Mouse (Mus musculus): Measurements from ENCODE around the gene Fscn2.

Fscn2 gene

DNA sequence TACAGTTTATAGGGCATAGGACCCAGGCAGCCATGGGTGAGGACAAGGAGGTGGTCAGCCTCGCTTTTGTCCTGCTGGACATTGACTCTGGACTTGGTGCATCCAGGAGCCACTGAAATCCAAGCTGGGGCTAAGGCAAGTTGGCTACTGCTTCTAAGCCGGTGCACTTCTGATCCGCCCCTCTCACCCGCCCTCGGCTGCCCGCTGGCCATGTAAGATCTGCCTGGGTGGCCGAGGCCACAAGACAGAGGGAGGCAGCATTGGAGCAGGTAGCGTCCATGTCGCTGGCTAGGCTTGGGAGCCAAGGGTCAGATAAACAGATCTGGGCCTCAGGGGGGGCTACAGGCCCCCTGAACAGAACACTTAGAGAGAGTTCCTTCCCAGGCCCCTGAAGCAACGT lies at the start of gene Fscn2:
TSS of gene Fscn2 (plus strand) at position 240 of the 400 bp plus-strand sequence.
- DNase-seq (ENCODE audit: low read depth, low spot score), result no peak

- DNase-seq (ENCODE audit: low read depth, low spot score), result no peak
These were observed 49.8 kb upstream of the Fscn2 start for GRCm38 (mm10) chr11:120311561-120311960.

DNA sequence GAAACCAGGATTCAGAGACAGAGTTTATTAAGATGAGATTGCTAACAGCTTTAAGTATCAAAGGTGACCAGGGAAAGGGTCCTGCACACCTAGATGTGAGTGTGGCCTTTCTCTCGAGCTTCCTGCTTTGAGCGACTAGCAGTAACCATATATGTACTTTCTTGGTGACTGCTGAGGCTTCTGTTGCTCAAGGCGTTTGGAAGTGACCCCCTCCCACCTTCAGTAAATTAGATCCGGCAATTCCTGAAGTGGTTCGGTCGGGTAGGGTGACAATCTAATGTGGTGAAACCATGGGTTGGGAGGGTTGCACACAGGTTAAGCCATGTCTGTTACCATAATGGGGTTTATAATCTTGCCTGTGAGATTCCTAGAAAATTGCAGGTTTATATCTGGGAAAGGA lies 49.3 kb upstream of the Fscn2 start:
- no peak for DNase-seq (ENCODE audit: low read depth, low spot score)

GRCm38 (mm10) chr11:120313906-120314685 lies 47.2 kb upstream of the Fscn2 start:
- no peak for DNase-seq (ENCODE audit: low read depth, low spot score)

- no peak for DNase-seq (ENCODE audit: low read depth, low spot score)
These were observed 46.5 kb upstream of the Fscn2 start for GRCm38 (mm10) chr11:120314721-120315415.

DNA sequence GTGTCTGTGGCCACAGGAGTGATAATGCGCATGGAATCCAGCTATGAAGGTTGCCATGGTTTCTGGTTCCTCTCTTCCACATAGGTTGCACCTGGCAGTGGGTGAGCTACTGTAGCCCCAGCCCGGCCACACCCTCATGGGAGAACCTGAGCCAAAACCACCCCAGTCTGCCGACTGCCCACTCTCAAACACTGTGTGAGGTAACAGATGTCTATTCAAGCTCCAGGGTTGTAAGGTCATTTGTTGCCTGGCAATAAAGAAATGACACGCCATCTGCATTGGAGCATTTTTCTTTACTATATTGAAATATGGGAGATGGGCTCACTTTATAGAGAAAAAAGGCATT lies 45.9 kb upstream of the Fscn2 start:
- no peak for DNase-seq (ENCODE audit: low read depth, low spot score)

GRCm38 (mm10) chr11:120315832-120316689 lies 45.3 kb upstream of the Fscn2 start:
- peak; percentile 95 for DNase-seq (ENCODE audit: low read depth, low spot score)

DNA sequence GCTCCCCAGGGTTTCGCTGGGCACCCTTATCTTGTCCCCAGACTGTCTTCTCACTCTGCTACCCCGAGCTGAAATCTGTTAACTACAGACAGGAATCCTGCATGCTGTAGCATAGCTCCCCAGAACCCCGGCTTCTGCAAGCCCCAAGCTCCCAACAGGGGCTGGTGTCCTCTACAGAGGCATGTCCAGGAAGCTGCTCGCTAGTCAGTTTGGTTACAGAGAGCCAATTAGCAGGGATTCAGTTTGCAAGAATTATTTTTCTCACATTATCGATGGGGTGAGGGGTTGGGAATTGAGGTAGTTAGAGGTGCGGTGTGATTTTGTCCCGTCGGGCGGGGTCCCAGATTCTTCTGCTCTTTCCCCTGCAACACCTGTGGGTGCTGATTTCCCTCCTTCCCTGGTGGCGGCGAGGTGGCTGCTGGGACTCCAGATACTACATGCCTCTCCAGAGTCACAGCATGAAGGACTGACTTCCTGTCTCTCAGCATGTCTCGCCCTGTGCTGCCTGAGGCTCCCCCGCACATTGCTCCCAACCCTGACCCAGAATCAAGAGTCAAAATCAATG lies 44.6 kb upstream of the Fscn2 start:
- no peak for DNase-seq (ENCODE audit: low read depth, low spot score)

DNA sequence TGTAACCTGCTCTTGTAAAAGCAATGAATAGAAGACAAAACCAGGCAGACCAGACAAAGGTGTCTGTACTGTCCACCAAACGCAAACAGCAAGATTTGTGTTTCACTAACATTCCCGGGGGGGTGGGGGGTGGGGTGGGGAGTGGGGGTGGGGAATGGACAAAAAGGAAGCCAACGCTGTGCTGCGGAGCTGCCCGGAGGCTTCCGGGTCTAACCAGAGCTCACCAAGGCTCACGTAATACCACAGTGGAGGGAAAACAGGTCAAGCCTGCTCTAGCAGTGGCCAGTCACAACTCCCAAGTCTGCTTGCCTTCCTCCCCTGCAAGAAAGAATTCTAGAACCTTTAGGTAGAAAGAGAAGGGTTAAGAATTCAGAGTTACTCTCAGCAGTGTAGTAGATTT lies 43.9 kb upstream of the Fscn2 start:
- no peak for DNase-seq (ENCODE audit: low read depth, low spot score)

DNA sequence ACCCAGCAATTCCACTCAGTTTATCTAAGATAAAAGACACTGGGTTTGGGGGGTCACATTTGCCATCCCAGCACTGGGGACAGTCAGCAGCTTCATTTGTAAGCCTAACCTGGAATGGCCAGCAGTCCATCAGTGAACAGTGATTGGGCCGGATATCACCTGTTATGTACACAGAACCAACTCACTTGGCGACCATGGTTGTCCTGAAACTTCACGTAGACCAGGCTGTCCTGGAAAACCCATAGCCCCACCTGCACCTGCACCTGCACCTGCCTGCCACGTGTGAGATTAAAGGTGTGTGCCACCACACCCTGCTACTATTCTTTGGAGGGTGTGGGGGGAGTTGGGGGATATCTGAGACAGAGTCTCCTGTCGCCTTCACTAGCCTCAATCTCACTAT lies 42.0 kb upstream of the Fscn2 start:
- no peak for DNase-seq (ENCODE audit: low read depth, low spot score)

DNA sequence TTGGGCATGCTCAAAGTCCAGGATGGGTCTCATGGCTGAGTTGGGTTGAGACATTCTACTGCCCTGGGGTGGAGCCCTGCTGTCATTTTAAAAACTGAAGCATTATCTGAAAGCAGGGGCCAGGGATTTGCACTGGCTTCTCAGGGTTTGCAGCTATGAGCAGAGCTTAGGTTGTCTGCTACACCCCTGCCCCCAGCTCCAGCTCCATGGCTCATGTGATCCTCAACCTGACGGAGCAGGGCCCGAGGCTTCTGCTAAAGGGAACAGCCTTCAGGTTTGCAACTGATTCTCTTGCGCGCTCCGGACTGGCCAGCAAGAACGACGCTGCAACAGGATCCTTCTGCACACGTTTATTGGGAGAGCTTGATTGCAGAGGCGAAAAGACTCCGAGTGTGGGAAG lies 41.2 kb upstream of the Fscn2 start:
- DNase-seq (ENCODE audit: low read depth, low spot score), result no peak

- no peak for DNase-seq (ENCODE audit: low read depth, low spot score)
These were observed 25.8 kb upstream of the Fscn2 start for GRCm38 (mm10) chr11:120335431-120336021.

GRCm38 (mm10) chr11:120337447-120337846 lies 23.9 kb upstream of the Fscn2 start:
- no peak for DNase-seq (ENCODE audit: low read depth, low spot score)

DNA sequence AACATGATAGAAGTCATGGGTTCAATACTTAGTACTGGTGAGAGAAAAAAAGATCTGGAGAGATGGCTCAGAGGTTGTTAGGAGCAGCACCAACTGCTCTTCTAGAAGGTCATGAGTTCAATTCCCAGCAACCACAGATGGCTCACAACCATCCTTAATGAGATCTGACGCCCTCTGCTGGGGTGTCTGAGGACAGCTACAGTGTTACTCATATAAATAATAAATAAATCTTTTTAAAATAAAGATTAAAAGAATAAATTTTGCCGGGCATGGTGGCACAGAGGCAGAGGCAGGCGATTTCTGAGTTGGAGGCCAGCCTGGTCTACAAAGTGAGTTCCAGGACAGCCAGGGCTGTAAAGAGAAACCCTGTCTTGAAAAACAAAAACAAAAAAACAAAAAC lies 22.5 kb upstream of the Fscn2 start:
- DNase-seq (ENCODE audit: low read depth, low spot score), result no peak

DNA sequence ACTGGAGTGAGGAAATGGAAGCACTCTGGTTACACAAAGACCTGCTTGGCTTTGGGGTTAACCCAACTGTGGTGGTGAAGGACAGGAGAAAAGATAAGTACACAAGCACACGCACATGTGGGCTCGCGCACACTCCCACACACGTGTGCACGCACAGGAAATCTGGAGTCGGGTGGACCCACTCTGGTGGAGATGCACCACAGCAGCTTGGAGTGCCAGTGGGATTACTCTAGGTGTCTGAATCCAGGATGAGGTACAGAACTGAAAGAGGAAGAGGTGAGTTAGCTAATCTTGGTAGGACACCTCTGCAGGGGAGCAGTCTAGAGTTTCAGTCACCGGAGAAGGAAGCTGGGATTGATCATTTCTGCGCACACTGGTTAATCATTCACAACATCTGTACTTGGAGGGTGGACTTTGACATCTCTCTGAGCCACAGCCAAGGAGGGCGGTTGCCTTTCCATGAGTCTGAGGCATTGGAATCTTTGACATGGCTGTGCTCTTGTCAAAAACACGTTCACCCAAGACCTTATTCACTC lies 21.3 kb upstream of the Fscn2 start:
- DNase-seq (ENCODE audit: low read depth, low spot score), result no peak

- DNase-seq (ENCODE audit: low read depth, low spot score), result no peak
These were observed 19.7 kb upstream of the Fscn2 start for GRCm38 (mm10) chr11:120341661-120342060.

GRCm38 (mm10) chr11:120342656-120343160 lies 18.6 kb upstream of the Fscn2 start:
- DNase-seq (ENCODE audit: low read depth, low spot score), result no peak

DNA sequence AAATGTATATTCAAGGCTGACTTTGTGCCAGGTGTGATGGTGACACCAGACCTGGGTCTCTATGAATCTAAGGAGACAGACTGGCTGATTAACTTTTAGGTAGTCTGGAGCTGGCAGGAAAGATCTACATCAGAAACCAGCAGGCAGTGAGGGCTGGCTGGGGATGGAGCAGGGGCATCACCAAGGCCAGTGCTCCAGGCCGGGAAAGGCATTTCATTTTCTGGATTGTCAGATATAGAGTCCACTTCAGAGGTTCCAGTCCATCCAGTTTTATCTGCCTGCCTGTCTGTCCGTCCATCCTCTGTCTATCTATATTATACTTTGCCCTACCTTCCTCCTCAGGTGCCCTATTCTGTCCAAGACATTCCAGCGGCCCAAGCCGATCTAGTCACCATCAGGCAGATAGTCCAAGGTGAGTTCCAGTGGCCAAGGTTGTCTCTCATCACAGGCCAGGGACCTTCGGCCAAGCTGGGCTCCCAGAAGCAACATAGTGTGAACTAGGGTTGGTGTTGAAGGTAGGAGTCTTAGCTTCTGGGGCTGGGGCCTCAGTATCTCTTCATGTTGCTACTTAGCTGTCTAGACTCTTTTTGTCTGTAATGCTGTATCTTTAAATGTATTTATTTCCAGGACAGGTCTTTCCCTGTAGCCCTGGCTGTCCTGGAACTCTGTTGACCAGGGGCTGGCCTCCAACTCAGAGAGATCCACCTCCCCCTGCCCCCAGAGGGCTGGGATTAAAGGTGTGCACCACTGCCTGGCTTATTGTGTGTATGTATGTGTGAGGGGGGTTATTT lies 17.6 kb upstream of the Fscn2 start:
- no peak for DNase-seq (ENCODE audit: low read depth, low spot score)

DNA sequence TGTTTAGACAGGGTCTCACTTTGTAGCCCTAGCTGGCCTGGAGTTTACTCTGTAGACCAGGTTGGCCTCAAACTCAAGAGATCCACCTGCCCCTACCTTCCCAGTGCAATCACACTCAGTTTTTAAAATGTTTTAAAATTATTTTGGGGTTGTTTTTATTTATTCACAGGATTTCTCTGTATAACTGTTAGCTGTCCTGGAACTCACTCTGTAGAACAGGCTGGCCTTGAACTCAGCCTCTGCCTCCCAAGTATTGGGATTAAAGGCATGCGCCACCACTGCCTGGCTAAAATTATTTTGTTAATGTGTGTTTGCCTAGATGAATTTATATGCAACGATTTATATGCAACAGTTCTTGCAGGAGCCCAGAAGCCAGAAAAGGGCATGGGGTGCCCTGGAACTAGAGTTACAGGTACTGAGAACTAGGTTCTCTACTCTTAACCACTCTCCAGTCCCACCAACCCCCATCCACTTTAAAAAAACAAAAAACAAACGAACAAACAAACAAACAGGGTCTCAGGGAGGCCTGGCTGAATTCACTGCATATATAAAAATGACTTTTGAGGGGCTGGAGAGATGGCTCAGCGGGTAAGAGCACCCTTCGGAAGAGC lies 16.9 kb upstream of the Fscn2 start:
- DNase-seq (ENCODE audit: low read depth, low spot score), result no peak

Measured in brain, embryonic 18.5 days (tissue).